Mouse (Mus musculus) adrenal gland, adult 18-20 months (tissue): ENCODE data around the gene Hsd17b13. TPM values are rescaled to one million over a fixed set of nuclear protein-coding genes. Genes with fewer than 3 reads are reported as not detected.
"Not testable (repeated sequence)": the region's sequence is repeated elsewhere in the genome, so short reads cannot be mapped to it uniquely, and the experiment has no call there.

Experiments used
- DNase-seq, 2 experiments: peaks; one replicate each; pipeline ENCODE4 v3.0.0; 2021 to 2022; ENCODE audit warnings: low spot score in 2 of 2
- total RNA-seq, 2 experiments: library from RNA; stranded (reverse); gene quantifications; 1 replicate in 1 of 2; 2 replicates in 1 of 2; pipeline ENCODE4 v1.2.3; 2021

The Hsd17b13 gene
- total RNA-seq, 2 experiments from 2014 or later = not detected

GRCm38 (mm10) chr5:103980705-103981560 is 3.7 kb upstream of the Hsd17b13 start:
- DNase-seq = no peak

- no peak for DNase-seq
Measured at GRCm38 (mm10) chr5:103977907-103978570, 829 bp upstream of the Hsd17b13 start.

GRCm38 (mm10) chr5:103975736-103976135 is 1.5 kb downstream of the Hsd17b13 start:
- no peak for DNase-seq

- DNase-seq = no peak
Measured at GRCm38 (mm10) chr5:103972801-103973200, 4.4 kb downstream of the Hsd17b13 start.

- DNase-seq = no peak
Measured at GRCm38 (mm10) chr5:103972379-103972778, 4.8 kb downstream of the Hsd17b13 start.

GRCm38 (mm10) chr5:103971051-103971450 is 6.2 kb downstream of the Hsd17b13 start:
- no peak for DNase-seq

- DNase-seq = no peak
Measured at GRCm38 (mm10) chr5:103962935-103963429, 14.2 kb downstream of the Hsd17b13 start.

GRCm38 (mm10) chr5:103954638-103955037 is 22.6 kb downstream of the Hsd17b13 start:
- no peak for DNase-seq

GRCm38 (mm10) chr5:103953135-103954083 is 23.8 kb downstream of the Hsd17b13 start:
- DNase-seq = no peak

GRCm38 (mm10) chr5:103950138-103950537 is 27.1 kb downstream of the Hsd17b13 start:
- not testable (repeated sequence) for DNase-seq

GRCm38 (mm10) chr5:103943183-103943582 is 34.0 kb downstream of the Hsd17b13 start:
- DNase-seq = no peak

GRCm38 (mm10) chr5:103939856-103940255 is 37.4 kb downstream of the Hsd17b13 start:
- no peak for DNase-seq

GRCm38 (mm10) chr5:103939350-103939652 is 37.9 kb downstream of the Hsd17b13 start:
- no peak for DNase-seq

GRCm38 (mm10) chr5:103938547-103939349 is 38.5 kb downstream of the Hsd17b13 start:
- no peak for DNase-seq

GRCm38 (mm10) chr5:103936906-103937589 is 40.2 kb downstream of the Hsd17b13 start:
- DNase-seq = peak; percentile 14 to 34

GRCm38 (mm10) chr5:103931924-103932323 is 45.3 kb downstream of the Hsd17b13 start:
- DNase-seq = not testable (repeated sequence)

GRCm38 (mm10) chr5:103930511-103930910 is 46.7 kb downstream of the Hsd17b13 start:
- no peak for DNase-seq

GRCm38 (mm10) chr5:103928196-103928550 is 49.0 kb downstream of the Hsd17b13 start:
- no peak for DNase-seq

GRCm38 (mm10) chr5:103927429-103928195 is 49.6 kb downstream of the Hsd17b13 start:
- peak; percentile 94 to 95 for DNase-seq
